Mouse (Mus musculus) gonadal fat pad, adult 2 months (tissue): ENCODE results near the gene Hlcs. TPM values are rescaled to one million over a fixed set of nuclear protein-coding genes. Genes with fewer than 3 reads are reported as not detected.
"Not testable (repeated sequence)": the region's sequence is repeated elsewhere in the genome, so short reads cannot be mapped to it uniquely, and the experiment has no call there.

Source experiments
- DNase-seq: peaks from one replicate; pipeline ENCODE4 v3.0.0-alpha.2; 2012; ENCODE audit warnings: low read depth
- polyA plus RNA-seq: library from polyadenylated mRNA; depleted of rRNA; stranded (reverse); fragments of >200 nt; gene quantifications from 2 replicates; pipeline ENCODE4 v1.2.3, GENCODE M21; 2012; rRNA removed

Gene Hlcs
- polyA plus RNA-seq = 13.0 and 13.6 TPM in 2 replicates

GRCm38 (mm10) chr16:94313229-94314030, at the start of gene Hlcs:
TSS of gene Hlcs (minus strand) at chr16:94313571.
- no peak for DNase-seq

GRCm38 (mm10) chr16:94362174-94362873, 49.0 kb upstream of the Hlcs start:
- DNase-seq = no peak

GRCm38 (mm10) chr16:94360578-94361350, 47.4 kb upstream of the Hlcs start:
- no peak for DNase-seq

DNA sequence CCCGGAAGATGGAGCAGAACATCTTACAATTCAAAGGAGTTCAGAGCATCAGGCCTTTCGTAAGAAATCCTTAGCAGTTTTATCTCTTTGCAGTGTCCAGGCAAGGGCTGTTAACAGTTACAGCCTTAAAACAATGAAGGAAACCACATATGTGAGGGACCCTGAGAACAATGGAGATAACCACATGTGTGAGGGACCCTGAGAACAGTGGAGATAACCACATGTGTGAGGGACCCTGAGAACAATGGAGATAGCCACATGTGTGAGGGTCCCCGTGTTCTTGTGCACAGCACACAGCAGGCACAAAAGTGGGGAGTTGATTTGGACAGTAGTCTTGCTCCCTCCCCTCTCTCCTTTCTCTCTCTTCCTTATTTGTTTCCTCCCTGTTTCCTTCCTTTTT, 44.7 kb upstream of the Hlcs start:
- no peak for DNase-seq

DNA sequence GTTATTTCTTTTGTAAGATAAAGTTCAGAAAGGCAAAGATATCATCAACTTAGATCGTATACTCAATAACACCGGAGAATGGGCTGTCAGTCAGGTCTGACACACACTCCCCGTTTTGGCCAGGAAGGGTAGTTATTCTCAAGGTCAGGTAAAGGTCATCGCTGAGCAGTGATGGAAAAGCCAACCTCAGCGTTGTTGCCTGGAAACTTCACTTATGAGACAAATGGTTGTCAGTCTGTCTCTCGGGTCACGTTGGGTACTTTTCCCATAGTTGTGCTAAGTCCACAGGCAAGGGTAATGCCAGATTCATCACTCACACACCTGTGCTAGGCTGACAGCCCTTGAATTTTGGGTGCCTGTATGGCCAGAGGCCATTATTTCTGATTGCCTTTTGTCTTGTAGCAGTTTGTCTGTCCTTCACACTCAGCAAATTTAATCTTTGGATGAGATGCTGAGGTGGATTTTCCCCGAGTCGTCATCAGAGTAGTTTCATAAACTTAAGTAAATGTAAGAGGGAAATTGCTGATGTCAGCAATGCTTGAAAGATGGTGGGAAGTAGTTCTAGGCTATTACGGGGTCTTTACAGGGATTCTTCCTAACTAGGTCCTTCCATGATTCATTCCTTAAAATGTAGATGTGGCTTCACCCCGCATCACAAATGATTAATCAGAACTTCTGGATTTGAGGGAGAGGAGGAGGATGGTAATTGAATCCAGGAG, 43.6 kb upstream of the Hlcs start:
- no peak for DNase-seq

- DNase-seq = no peak
Observed at GRCm38 (mm10) chr16:94356046-94356445, 42.7 kb upstream of the Hlcs start.

- DNase-seq = no peak
Observed at GRCm38 (mm10) chr16:94354450-94354849, 41.1 kb upstream of the Hlcs start.

DNA sequence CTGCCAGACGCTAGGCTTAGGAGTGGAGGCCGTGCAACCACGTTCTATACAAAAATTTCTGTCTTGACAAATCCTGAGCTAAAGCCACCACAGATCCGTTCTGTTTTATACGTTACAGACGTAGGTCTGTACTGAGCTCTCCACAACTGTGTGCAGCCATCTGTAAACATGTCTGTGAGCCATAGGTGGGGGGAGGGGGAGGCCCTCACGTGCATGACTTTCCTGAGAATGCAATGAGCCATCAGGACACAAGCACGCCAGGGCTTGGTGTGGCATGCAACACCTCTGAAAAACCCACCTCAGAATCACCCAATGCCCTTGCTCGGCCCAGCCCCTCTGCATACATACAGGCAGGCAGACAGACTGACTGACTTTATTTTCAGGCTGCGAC, 36.9 kb upstream of the Hlcs start:
- no peak for DNase-seq

DNA sequence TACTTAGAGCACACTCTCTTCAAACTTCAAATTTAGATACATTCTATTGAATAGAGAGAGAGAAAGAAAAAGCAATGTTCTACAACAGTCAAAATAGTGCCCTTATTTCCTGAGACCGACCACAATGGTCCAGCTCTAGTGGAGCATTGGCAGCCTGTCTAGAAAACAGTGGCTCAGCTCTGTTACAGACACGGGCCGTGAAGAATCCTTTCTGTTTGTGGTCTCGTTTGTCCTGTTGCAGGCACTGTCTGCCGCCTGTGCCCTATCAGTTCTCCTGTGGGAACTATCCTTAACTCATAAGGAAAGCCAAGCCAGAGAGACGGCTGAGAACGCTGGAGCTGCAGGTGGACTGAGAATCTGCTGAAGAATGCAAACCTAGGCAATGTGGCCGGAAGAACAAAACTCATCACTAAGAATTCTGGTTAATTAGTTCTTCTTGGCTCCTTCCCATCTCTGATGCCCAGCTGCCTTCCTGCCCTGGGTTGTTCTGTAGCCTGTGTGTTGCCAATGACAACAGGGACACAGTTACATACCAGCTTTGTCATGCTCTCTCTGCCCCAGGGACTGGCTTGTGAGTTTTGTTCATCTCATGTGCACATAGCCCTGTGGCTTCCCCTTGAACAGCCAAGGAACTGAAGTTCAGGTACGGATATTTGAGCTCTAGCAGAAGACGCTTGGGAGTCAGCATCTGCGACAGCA, 36.4 kb upstream of the Hlcs start:
- no peak for DNase-seq

DNA sequence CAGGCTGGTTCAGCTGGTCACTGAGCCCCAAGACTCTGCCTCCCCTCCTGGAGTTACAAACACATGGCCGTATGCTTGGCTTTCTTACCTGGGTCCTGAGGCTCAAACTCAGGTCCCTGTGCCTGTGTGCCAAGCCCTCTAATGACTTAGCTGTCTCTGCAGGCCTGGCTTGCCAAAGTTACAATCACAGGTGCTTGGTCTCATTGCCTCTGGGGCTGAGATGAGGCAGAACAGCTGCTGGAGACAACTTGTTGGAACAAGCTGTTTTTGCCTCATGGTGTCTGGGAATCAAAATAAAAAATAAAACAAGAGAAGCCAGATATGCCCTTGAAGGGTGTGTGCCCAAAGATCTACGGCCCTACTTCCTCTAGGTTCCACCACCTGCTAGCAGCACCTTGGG, 35.4 kb upstream of the Hlcs start:
- DNase-seq = no peak

DNA sequence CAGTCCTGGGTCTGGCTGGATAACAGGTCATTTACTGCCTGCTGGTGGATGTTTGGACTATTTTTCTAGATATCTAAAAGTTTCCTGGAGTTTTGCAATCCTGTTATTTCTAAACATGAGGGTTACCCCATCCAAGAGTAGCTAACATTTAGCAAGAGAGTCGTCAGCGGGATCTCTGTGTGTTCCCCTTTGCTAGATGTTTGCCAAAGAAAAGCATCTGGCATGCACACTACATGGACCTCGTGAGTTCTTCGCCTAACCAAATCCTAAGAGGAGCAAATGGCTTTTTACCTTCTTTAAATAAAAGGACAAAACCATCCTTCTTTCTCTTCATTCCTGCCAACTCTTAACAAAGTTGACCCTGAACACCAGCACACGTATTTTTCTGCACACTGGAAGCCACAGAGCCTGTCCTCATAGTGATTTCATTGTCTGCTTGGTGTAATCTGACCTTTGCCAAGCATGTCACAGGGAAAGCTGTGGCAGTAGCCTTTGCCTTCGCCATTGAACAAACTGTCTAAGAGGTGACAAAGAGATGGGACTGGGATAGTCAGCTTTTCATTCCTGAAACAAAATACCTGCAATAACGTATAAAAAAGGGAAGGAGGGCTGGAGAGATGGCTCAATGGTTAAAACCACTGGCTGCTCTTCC, 33.8 kb upstream of the Hlcs start:
- DNase-seq = no peak

GRCm38 (mm10) chr16:94345733-94346132, 32.4 kb upstream of the Hlcs start:
- no peak for DNase-seq

GRCm38 (mm10) chr16:94339164-94340160, 26.1 kb upstream of the Hlcs start:
- DNase-seq = not testable (repeated sequence)

DNA sequence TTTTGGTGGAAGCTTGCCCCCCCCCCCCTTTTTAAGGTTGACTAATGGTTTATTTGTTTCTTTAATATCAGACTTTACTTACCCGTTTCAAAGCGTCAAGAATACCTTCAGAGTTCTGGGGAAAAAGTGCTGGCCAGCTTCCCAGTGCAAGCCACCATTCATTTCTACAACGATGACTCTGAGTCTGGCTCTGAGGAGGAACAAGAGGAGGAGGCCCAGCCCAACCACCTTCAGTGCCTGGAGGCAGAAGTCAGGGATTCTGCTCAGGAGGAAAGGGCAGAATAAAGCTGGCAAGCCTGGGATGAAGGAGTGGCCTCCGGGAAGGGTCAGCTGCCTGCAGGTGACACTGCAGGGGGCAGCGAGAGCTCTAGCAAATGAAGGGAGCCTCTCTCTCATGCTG, 22.3 kb upstream of the Hlcs start:
- DNase-seq = no peak

GRCm38 (mm10) chr16:94331886-94332252, 18.5 kb upstream of the Hlcs start:
- DNase-seq = no peak

DNA sequence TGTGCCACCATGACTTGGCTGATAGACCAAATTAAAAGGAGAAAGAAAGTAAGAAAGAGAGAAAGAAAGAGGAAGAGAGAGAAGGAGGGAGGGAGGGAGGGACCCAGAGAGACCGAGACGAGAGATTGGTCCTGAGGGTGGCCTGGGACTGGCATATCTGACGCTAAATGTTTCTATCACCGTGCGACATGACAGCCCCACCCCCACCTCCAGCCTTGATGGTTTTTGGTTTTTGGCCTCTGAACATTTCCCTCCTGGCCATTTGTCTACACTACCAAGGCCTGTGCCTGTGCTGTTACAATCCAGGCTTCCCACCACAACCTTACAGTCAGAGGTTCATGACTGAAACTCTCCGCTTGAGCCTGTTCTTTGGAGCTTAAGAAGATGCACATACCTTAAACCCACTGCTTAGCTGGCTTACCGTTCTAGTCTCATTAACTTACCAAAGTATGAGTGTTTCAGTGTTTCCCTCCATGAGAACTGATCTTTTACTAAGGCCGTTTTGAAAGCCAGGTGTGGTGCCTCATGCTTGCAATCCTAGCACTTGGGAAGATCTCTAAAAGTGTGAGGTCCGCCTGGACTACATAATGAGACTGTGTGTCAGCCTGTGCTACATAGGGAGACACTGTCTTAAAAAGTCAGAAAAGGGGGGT, 18.0 kb upstream of the Hlcs start:
- no peak for DNase-seq

- no peak for DNase-seq
Observed at GRCm38 (mm10) chr16:94330429-94330828, 17.1 kb upstream of the Hlcs start.

DNA sequence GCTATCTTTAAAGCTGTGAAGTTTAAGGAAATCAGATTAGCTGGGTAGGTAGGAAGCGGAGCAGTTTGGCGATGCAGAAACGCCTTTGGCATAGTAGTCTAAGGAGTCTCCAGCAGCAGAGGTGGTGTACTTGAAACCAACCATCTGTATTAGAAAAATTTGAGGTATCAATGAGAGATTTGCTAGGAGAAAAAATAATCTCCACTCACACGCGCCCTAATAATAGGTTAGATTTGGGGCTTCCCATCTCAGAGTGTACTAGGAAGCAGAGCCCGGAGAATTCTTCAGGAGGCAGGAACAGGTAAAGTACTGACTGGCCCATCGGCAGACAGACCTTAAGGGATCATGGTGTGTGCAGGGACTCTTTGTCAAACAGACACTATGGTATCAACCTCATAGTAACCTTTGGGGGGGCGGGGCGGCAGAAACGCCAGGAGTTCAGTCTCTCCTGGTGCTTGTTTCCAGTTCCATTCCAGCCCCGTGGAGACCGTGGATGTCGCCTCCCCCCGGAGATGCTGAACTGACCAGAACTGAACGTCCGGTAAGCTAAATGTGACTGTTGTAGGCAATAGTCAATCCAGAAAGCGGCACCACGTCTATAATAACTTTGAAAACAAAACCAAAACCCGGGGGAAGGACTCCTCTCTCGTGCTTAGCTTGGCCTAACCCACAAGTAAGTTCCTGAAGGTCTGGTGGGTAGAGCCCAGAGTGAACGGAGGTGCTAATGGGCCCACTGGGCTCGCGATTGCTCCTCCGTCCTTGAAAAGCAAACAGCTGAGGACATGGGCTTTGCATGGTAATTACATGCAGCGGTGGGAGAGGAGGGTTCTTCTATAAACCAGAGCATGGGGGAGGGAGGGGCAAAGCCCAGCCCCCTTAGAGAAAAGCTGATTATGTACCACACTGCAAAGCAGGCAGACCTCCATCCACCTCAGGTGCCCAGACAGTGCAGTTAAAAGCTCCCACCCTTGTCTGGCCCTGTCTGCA, 15.8 kb upstream of the Hlcs start:
- no peak for DNase-seq
